Mouse (Mus musculus) fibroblast of lung, adult 2 months (primary cell): Measurements from ENCODE around the gene Naglu.
"Not testable (repeated sequence)": the region's sequence is repeated elsewhere in the genome, so short reads cannot be mapped to it uniquely, and the experiment has no call there.

ENCODE experiments used
- DNase-seq: peaks from one replicate; pipeline ENCODE4 v3.0.0-alpha.2; 2011; ENCODE audit warnings: low read depth

Gene Naglu

GRCm38 (mm10) chr11:101125008-101125407 lies 55.2 kb downstream of the Naglu start:
- DNase-seq, result not testable (repeated sequence)

- no peak for DNase-seq
Measured at GRCm38 (mm10) chr11:101127075-101127474, 57.3 kb downstream of the Naglu start.
